Mouse (Mus musculus): ENCODE measurements around the gene Fstl1. TPM values are rescaled to one million over a fixed set of nuclear protein-coding genes. Genes with fewer than 3 reads are reported as not detected.

The Fstl1 gene
- total RNA-seq, 4 experiments from 2014 or later, result 33.3 to 45.7 (median 36.2) TPM

DNA sequence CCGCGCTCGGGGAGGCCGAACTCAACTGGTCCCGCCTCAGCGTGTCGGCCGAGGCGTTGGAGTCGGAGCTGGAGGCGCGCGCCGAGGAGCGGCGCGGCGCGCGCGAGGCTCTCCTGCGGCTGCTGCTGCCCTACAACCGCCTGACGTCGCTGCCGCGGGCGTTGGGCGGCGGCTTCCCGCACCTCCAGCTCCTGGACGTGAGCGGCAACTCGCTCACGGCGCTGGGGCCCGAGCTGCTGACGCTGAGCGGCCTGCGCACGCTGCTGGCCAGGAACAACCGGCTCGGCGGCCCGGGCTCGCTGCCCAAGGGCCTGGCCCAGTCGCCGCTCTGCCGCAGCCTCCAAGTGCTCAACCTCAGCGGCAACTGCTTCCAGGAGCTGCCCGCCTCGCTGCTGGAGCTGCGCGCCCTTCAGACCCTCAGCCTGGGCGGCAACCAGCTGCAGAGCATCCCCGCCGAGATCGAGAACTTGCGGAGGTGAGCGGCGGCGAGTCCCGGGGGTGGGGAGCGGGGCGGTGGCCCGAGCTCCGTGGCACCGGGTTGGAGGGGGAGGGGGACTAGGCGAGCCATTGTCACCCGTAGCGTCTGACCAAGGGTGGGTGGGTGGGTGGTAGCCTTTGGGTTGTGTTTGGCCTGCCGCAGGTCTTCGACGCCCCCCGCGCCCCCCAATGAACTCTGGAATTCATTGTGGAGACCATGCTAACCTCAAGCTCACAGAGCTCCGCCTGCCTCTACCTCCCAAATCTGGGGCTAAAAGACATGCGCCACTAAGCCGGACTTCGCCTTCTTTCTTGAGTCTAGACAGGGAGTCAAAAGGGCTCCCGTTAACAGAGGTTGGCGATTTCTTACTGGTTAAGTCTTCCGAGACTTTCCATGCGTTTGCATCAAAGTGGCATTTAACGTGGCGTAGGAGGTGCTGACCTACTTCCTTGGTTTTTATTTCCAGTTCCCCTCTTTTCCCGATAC lies 92.1 kb downstream of the Fstl1 start:
- DNase-seq (ENCODE audit: low spot score in 2 of 2), result peak in 1 of 2 experiments; percentile 42

DNA sequence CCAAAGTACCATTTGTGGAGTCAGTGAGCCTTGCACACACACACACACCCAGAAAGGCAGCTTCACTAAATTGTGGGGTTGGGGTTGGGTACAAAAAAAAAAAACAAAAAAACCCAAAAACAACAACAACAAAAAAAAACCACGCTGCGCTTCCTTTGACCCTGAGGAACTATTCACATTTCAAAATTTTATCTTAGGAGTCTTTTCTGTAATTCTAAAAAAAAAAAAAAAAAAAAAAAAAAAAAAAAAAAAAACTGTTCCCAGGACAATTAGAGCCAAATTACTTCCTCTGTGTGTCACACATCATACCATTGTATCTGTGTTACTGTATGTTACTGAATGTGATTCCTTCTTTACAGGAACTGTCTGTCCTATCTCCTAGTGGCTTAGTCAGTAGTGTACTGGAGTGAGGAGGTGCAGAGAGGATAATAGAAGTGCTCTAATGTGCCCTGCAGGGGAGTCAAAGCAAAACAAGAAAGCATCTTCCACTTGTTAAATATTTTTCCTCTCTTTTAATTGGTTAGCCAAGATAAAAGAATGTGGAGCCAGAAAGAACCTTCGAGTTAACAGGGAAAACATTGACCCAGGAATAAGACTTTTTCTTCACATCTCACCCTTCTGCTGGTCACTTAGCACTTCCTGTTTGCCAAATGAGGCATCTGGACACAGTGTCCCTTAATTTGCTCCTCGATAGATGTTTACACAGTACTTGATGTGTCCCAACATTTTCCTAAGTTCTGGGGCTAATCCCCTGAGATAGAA lies 93.0 kb downstream of the Fstl1 start:
- DNase-seq (ENCODE audit: low spot score in 2 of 2), result no peak

DNA sequence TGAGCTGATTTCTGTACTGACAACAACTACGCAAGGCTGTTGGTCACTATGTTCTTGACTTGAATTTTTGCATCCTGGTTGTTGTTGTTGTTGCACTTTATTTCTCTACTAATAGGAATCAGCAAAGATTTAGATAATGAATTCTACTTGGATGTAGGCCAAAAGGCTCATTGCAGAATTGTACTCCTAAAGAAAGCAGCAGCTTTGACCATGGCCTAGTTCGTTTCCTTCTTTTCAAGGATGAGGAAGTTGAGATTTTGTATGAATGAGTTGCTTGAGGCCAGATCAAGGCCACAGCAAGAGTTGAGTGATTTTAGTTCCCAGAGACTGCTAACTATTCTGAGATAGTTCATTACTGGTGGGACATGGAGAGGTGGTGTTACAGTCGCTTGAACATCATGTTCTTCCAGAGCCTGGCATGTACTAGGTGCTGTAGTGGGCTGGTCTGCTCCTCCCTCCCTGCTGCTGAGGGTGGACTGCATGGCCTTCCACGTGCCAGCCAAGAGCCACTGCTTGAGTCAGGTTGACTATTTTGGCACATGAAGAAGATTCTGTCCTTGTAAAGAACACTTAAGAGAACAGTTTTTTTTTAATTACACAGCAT lies 94.5 kb downstream of the Fstl1 start:
- no peak for DNase-seq (ENCODE audit: low spot score in 2 of 2)

DNA sequence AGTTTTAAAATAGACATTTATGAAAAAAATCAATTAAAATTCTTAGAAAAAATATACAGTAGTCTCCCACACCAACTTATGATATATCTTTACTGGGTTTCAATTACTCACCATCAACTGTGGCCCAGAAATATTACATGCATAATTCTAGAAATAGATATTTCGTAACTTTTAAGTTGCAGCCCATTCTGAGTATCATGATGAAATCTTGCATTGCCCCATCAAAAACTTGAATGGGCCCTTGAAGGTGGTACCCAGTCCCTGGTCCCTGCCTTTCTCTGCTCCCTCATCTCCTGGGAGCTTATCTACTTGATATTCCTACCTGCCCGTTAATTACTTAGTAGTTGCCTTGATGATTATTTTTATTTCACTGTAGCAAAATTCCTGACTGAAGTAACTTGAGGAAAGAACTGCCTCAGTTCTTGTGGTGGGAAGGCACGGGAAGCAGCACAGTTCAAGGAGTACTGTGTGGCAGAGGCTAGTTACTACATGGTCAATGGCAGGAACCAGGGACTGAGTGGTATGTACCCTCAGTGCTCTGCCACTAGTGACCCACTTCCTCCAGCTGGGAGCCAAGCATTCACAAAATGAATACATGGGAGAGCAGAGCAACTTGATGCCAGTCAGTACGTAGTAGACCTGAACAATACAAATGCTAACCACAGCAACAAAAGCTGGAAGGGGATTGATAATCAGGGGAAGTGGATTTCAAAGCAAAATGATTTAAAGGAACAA lies 98.0 kb downstream of the Fstl1 start:
- DNase-seq (ENCODE audit: low spot score in 2 of 2), result no peak

DNA sequence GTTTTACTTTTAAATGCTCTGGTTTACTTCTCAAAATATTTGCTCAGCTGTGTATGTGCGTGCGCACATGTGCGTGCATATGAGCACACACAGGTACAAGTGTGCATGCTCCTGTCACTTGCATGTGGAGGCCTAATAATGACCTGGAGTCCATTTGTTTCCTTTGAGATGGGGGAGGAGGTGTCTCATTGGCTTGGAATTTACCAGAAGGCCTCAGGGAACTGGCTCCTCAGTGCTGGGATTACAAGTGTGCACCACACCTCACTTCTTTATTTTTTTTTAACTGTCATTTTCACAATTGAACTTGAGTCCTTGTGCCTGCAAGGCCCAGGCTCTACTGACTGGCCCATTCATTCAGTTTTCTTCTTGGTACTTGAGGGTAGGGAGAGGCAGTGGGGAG lies 100.7 kb downstream of the Fstl1 start:
- no peak for DNase-seq (ENCODE audit: low spot score in 2 of 2)

DNA sequence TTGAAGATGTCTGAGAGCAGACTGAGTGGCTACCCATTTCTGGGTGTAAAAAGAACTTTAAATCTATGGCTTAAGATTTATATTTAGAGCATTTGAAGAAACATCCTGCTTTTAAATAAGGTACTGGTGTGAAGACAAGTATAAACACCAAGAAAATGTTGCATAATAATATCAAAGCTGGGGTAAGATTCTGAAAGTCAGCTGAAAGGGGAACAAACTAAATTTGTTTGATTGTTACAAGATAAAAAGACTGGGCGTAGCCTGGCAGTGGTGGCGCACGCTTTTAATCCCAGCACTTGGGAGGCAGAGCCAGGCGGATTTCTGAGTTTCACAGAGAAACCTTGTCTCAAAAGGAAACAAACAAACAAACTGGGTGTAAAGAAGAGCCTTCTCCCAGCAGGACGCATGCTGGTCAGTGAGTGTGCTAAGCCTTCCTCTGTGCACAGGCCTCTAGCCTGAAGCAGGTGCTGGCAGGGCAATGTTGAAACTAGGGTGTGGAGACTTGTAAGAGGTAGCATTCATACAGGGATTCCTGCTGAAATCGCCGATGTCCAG lies 102.4 kb downstream of the Fstl1 start:
- DNase-seq (ENCODE audit: low spot score in 2 of 2), result no peak

DNA sequence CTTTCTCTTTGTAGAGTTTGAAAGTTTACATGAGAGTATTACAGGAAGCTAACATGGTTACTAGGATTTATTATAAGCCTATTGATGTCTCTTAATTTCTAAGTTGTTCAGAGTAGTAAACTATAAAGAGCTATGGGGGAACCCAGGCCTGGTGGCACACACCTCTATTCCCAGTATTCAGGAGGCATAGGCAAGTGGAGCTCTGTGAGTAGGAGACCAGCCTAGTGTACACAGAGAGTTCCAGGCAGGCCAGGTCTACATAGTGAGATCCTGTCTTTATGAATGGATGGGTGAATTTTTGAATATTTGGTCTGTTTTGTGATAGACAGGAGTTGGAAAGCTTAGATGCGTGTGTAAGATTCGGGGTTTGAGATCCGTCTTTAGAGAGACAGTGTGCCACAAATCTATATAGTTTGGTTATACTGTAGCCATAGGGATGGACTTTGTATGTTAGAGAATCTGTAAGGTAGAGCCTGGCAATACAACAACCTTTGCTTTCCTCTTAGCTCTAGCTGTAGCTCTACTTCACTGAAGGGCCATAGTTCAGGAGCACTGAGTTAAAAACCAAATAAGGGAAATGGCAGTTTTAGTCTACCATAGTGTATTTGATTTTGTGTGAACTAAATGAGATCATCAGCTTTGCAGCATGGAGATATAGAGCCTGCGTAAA lies 103.2 kb downstream of the Fstl1 start:
- no peak for DNase-seq (ENCODE audit: low spot score in 2 of 2)

DNA sequence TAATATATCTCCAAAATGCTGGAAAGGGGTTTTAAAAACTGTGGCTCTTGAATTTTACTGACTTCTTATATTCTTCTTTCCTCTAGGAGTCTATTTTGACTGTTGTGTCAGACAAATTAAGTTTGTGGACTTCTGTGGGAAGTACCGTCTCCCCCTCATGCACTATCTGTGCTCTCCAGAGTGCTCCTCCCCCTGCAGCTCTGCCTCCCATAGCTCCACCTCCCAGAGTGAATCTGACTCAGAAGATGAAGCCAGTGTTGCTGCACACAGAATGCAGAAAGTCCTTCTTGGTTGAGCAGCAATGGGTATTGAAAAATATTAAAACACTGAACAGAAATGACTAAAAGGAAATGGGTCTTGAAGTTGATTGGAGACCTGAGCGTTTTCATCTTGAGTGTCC lies 104.5 kb downstream of the Fstl1 start:
- no peak for DNase-seq (ENCODE audit: low spot score in 2 of 2)

Other genes with a start within 250 kb of the Fstl1 start
- gene Gtf2e1, start 237.1 kb upstream of the Fstl1 start, total RNA-seq (2022), result 10 to 100 TPM; 16.7 to 18.6 (median 17.6) TPM
- gene Rabl3, start 237.0 kb upstream of the Fstl1 start, total RNA-seq (2022), result 1 to 10 TPM; 7.6 to 10.0 (median 8.7) TPM
- gene Hgd, start 196.7 kb upstream of the Fstl1 start, total RNA-seq (2022), result under 1 TPM in 1 of 4 experiments, not detected in 3; 0.47 TPM
- 10 to 100 TPM; 66.8 to 77.5 (median 69.6) TPM for gene Ndufb4, start 122.4 kb upstream of the Fstl1 start, total RNA-seq (2022)
- not detected for gene Gm36028, start 84.3 kb downstream of the Fstl1 start, total RNA-seq (2022)
- 10 to 100 TPM; 91.9 to 98.2 (median 96.2) TPM for gene Lrrc58, start 91.5 kb downstream of the Fstl1 start, total RNA-seq (2022)
- gene Gpr156, start 139.6 kb downstream of the Fstl1 start, total RNA-seq (2022), result 1 to 10 TPM in 1 of 4 experiments, under 1 TPM in 3; 0.50 to 1.4 (median 0.74) TPM

Measured in layer of hippocampus, adult 8-10 months (tissue).